26 mouse cellular contexts compared by ENCODE assay signal in genomic region chr9:111170430-111170829, GRCm38 (mm10). TPM values are rescaled to one million over a fixed set of nuclear protein-coding genes. Genes with fewer than 3 reads are reported as not detected.
DNase-seq lines count a peak whose midpoint lies in the region; ATAC-seq lines count a peak whose summit lies in the region.
"Had no signal": no experiment of that assay in that cellular context is flagged by ENCODE, and none has a peak within 500 bp of the region (broad histone marks: within the 10 kb centered on the region; RNA-seq: fewer than 3 reads in every experiment).

No protein-coding gene starts in this region.

- no peaks in the 10 kb centered on the region for H3K9me3 ChIP-seq in kidney, embryonic 15.5 days (replicated peaks)
- H3K9me3 ChIP-seq: embryonic facial prominence, embryonic 12.5 days; embryonic facial prominence, embryonic 15.5 days; heart, embryonic 12.5 days; heart, embryonic 15.5 days had no signal

- ATAC-seq in kidney, embryonic 15.5 days (replicated peaks; ENCODE audit: low FRiP score) = peak; percentile 82
- ATAC-seq: CD4-positive, CD25-positive, alpha-beta regulatory T cell, adult 4 months; forebrain, embryonic 14.5 days; forebrain, postnatal 0 days had no signal

- H3K4me2 ChIP-seq in kidney, embryonic 15.5 days = no peak overlapping the region
- H3K4me2 ChIP-seq: embryonic facial prominence, embryonic 12.5 days; embryonic facial prominence, embryonic 15.5 days; heart, embryonic 12.5 days; heart, embryonic 15.5 days; hindbrain, embryonic 14.5 days had no signal

- no peak overlapping the region for H3K9ac ChIP-seq in kidney, embryonic 15.5 days
- H3K9ac ChIP-seq: embryonic facial prominence, embryonic 12.5 days; embryonic facial prominence, embryonic 15.5 days; forebrain, postnatal 0 days; heart, embryonic 12.5 days; heart, embryonic 15.5 days; hindbrain, embryonic 14.5 days had no signal

- H3K27ac ChIP-seq in kidney, embryonic 15.5 days = no peak overlapping the region
- H3K27ac ChIP-seq: embryonic facial prominence, embryonic 12.5 days; embryonic facial prominence, embryonic 15.5 days; gastrocnemius, adult 2 months; heart, embryonic 15.5 days; hindbrain, embryonic 14.5 days had no signal

- H3K4me1 ChIP-seq in kidney, embryonic 15.5 days = 0 out of 2 replicates have a peak, but pooled peaks cover 4% of the 10 kb centered on the region
- H3K4me1 ChIP-seq: embryonic facial prominence, embryonic 12.5 days; embryonic facial prominence, embryonic 15.5 days had no signal

- no peaks in the 10 kb centered on the region for H3K27me3 ChIP-seq in kidney, embryonic 15.5 days
- H3K27me3 ChIP-seq: embryonic facial prominence, embryonic 12.5 days; embryonic facial prominence, embryonic 15.5 days; heart, embryonic 12.5 days; heart, embryonic 15.5 days had no signal

- H3K4me3 ChIP-seq in kidney, embryonic 15.5 days (replicated peaks) = no peak overlapping the region
- H3K4me3 ChIP-seq: embryonic facial prominence, embryonic 12.5 days; embryonic facial prominence, embryonic 15.5 days; gastrocnemius, adult 2 months; heart, embryonic 12.5 days; heart, embryonic 15.5 days had no signal

- no peaks in the 10 kb centered on the region for H3K36me3 ChIP-seq in kidney, embryonic 15.5 days
- H3K36me3 ChIP-seq: embryonic facial prominence, embryonic 12.5 days; embryonic facial prominence, embryonic 15.5 days had no signal

- WGBS in kidney, embryonic 15.5 days = 22% methylated on average over 3 of the region's 3 CpGs

- no peak for DNase-seq in kidney, postnatal 36 days
- DNase-seq in kidney, postnatal 4 days = peak; percentile 33 to 44
- DNase-seq in kidney, adult 8-10 months = no peak
- DNase-seq in ovary, adult 18-20 months (ENCODE audit: low spot score) = peak; percentile 8
- DNase-seq in ovary, postnatal 36 days (ENCODE audit: low spot score) = no peak
- DNase-seq in natural killer cell, adult 2 months (ENCODE audit: low spot score in 2 of 2) = no peak
- DNase-seq: adrenal gland, adult 2 months; adrenal gland, postnatal 14 days; cerebellum, adult 11 months; cerebellum, adult 2 months; cerebellum, adult 9-11 months; cerebellum, postnatal 25 days; forebrain, postnatal 0 days; gastrocnemius, adult 2 months; gastrocnemius, postnatal 14 days; heart, adult 18-20 months; heart, postnatal 10 days; heart, postnatal 4 days had no signal

RNA-seq across cellular contexts. Expression of gene Lrrfip2, which starts 53.0 kb away (rescaled TPM):
- polyA plus RNA-seq in kidney, embryonic 15.5 days (2015; fragmentation: Nextera tagmentation; extraction: Ambion mirVana) = 35.9 and 37.9 TPM in 2 replicates

Comparison
In these comparisons a context has a peak if more than half of its experiments do, and no peak if none do; other contexts are left out.
1. DNase-seq: peak in kidney, postnatal 4 days (2 of 2) and ovary, adult 18-20 months (single experiment); none in kidney, postnatal 36 days (0 of 2), kidney, adult 8-10 months (0 of 2), ovary, postnatal 36 days (single experiment) and natural killer cell, adult 2 months (0 of 2).